ENCODE assay signal across 7 mouse cellular contexts in genomic region chr15:12586154-12586553, GRCm38 (mm10).
A peak's percentile ranks its signal among the peaks of the same experiment; 100 is the strongest.
DNase-seq lines count a peak whose midpoint lies in the region; ATAC-seq lines count a peak whose summit lies in the region.

No protein-coding gene starts in this region.

- ATAC-seq in common myeloid progenitor, adult 5-6 weeks (replicated peaks; ENCODE audit: low read depth, poor library complexity, severe bottlenecking) = peak; percentile 95
- peak; percentile 79 for ATAC-seq in megakaryocyte, adult 5-6 weeks (ENCODE audit: poor library complexity, severe bottlenecking)

- peak; percentile 38 to 54 for DNase-seq in adrenal gland, adult 18-20 months (ENCODE audit: low spot score in 2 of 2)
- DNase-seq in gastrocnemius, adult 8-10 months (ENCODE audit: low spot score in 2 of 2) = peak; percentile 29 to 45
- DNase-seq in hindlimb bud, embryonic 11.5 days (ENCODE audit: extremely low spot score, low read depth, low spot score) = peak; percentile 62
- peak; percentile 68 to 77 for DNase-seq in left cerebral cortex, adult 18-20 months (ENCODE audit: low spot score in 2 of 2)
- DNase-seq in right cerebral cortex, postnatal 10 days (ENCODE audit: low spot score in 2 of 2) = peak; percentile 86 to 87

Comparison
In these comparisons a context has a peak if more than half of its experiments do, and no peak if none do; other contexts are left out.
1. Peak in every context shown above with its lines: DNase-seq and ATAC-seq.